Mouse (Mus musculus) thymus, adult 2 months (tissue): ENCODE data around the gene Lrp4.

ENCODE experiments used
- CTCF ChIP-seq: fragments of 200-500 bp; IDR thresholded peaks from 2 replicates; pipeline ENCODE4 v1.5.1; 2012; ENCODE audit warnings: mild to moderate bottlenecking, control low read depth, low read length, moderate library complexity, borderline replicate concordance; ENCODE audit not compliant: control insufficient read depth, poor library complexity, insufficient read depth; ENCODE audit errors: extremely low read depth
- POLR2A ChIP-seq: fragments of 200-500 bp; IDR thresholded peaks from 2 replicates; pipeline ENCODE4 v1.6.1; 2012; ENCODE audit warnings: mild to moderate bottlenecking, low read length, control low read depth, moderate library complexity; ENCODE audit not compliant: control insufficient read depth, poor library complexity, insufficient read depth; ENCODE audit errors: extremely low read depth

GRCm38 (mm10) chr2:91429915-91430599 is 27.3 kb upstream of the Lrp4 start:
- TF ChIP-seq CTCF: no peak
- no peak for TF ChIP-seq POLR2A
